Mouse (Mus musculus) skeletal muscle tissue, adult 2 months (tissue): ENCODE data around the gene Tbc1d22a.
"Not testable (repeated sequence)": the region's sequence is repeated elsewhere in the genome, so short reads cannot be mapped to it uniquely, and the experiment has no call there.

Experiments
- DNase-seq: peaks from one replicate; pipeline ENCODE4 v3.0.0-alpha.2; 2012; ENCODE audit warnings: low read depth, low spot score

Tbc1d22a gene

DNA sequence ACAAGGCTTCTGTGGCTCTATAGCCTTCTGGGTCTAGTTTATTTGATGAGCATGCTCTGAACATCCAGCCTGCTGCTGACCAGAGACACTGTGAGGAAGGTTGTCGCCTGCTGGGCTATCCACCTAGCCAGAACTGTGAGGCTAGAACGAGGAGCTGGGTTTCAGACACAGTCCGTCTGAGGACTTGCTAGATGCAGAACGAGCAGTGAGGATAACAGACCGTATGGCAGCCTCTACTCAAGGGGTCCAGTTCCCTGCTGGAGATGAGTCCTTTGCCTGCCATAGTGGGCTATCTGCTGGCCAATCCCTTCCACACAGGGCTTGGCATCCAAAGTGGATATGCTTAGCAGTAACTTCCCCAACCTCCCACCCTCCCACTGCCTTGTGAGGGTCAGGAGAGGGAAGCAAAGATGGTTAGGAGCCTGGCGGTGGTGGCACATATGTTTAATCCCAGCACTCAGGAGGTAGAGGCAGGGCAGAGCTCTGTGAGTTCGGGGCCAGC lies 10.9 kb upstream of the Tbc1d22a start:
- no peak for DNase-seq

DNA sequence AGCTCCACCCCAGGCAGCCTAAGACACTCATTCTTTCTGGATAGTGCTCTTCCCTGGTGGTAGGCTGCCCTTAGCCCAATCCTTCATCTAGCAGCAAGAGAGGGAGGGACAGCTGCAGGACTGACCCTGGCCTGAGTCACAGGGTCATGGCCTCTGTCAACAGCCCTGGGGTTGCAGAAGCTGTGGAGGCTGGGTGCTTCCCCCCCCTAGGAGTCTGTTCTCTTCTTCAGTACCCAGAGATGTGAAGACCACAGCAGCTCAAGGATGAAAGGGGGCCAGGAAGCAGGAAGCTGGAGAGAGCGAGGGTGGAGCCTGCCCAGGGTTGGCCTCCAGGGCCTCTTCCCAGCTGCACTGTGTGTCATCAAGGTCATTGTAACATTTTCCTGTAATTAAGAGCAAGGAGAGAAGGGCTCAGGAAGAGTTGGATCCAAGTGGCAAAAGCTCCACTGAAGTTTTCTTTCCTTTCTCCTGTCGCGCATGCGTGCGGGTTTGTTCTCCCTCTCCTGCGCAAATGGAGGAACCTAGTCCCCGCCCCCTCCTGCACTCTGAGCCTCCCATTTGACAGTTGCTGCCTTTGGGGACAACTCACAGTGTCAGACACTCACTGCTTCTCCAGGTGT lies 10.2 kb upstream of the Tbc1d22a start:
- DNase-seq: no peak

DNA sequence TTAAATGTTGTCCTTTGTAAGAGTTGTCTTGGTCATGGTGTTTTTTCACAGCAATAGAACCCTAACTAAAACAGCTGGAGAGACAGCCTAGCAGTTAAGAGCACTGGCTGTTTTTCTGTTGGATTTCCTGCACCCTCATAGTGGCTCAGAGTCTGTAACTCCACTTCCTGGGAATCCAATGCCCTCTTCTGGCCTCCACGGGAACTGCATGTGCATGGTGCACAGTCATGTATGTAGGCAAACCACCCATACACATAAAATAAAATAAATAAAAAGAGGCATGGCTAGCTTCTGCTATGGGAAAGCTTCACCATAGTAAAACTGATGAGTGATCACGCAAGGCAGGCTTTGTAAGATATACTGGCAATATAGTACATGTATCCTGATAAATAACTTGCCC lies 9.0 kb upstream of the Tbc1d22a start:
- DNase-seq: no peak

DNA sequence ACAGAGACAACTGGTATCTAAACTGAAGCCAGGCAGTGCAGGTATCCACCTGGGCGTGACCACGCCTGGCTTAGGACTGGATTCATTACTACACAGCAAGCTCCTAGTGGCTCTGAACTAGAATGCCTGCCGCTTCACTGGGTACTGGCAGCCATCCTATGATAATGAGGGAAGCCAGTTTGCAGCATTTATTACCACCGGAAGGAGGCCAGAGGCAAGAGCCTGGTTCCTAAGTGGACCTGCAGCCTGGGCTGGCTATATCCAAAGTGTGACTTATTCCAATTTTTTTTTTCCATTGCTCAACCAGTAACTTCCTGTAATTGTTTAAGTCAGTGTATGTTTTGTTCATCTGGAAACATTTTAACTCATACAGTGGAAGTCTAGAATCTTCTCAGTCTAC lies 7.9 kb upstream of the Tbc1d22a start:
- DNase-seq: no peak

DNA sequence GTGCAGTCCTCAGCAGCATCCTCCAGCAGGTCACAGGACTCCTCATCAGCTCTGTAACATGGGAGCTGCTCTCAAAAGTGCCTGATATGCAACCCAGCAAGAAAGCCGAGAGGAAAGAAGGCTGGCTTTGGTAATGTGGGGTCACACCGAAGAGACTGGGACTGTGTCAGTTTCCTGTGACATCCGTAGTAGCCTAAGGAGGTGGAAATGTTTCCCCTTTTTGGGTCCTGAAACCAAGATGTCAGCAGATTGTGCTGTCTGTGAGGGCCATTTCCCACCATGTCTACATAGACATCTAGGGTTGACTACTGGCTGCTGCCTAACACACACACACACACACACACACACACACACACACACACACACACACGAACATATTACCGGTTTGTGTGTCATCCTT lies 2.1 kb upstream of the Tbc1d22a start:
- DNase-seq: not testable (repeated sequence)

DNA sequence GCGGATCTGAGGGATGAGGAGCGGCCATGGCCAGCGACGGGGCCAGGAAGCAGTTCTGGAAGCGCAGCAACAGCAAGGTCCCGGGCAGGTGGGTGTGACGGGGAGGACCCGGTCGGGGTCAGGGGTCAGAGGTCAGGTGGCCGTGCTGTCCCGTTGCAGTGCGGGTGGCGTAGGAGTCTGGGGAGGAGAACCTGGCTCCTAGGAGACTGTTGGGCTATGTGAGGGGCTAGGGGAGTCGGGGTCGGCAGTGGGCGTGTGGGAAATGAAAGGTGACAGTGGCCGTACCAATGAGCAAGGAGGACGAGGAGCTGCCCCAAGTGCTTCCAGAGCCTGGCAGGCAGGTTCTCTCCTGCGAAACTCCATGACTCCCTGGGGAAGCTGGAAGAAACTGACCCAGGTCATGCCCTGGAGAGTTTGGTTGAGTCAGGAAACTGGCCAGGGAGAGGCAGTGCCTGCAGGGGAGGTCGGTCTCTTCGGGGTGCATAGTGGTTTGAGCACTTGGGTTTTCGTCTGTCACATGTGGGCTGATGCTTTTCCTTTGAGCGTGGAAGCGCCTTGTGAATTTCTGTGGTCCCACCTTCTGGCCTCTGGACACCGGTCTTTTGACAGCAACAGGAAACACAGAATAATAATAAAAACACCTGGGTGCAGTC lies 416 bp downstream of the Tbc1d22a start:
- DNase-seq: no peak

DNA sequence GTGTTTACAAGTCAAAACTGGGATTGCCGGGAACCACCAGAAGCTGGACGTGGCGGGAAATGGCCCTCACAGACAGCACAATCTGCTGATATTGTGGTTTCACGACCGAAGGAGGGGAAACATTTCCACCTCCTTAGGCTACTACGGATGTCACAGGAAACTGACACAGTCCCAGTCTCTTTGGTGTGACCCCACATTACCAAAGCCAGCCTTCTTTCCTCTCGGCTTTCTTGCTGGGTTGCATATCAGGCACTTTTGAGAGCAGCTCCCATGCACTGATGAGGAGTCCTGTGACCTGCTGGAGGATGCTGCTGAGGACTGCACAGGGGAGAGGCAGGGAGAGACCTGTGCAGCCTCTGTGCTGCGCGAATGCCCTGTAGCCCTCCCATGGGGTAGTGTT lies 2.4 kb downstream of the Tbc1d22a start:
- not testable (repeated sequence) for DNase-seq

DNA sequence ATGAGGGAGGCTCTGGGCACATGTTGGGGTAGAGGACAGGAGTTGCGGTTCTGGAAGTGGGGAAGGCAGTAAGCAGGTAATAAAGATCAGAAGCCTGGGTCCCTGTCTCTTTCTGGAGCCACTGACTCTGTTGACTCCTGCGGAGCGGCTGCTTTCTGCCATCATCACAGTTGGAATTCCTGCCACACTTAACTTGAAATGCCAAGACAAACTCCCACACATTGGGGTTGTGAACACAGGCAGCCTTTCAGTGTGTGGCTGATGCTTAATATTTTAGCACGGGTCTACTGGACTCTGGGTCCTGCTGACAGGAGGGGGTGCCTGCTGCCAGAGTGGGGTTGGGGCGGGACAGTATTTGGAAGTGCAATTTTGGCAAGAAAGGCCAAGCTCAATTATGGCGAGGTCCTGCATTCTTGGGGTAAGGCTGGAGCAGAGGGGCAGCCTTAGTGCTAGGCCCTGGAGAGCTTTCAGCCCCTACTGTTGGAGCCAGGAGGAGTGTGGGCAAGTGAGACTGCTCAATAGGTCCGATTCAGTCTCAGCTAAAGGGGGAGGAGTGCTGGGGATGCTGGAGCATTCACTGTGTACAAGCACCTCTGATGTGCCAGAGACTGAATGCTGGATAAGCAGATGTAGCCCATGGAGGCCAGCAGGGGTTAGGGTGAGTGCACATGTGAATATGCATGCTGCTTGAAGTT lies 5.4 kb downstream of the Tbc1d22a start:
- no peak for DNase-seq

DNA sequence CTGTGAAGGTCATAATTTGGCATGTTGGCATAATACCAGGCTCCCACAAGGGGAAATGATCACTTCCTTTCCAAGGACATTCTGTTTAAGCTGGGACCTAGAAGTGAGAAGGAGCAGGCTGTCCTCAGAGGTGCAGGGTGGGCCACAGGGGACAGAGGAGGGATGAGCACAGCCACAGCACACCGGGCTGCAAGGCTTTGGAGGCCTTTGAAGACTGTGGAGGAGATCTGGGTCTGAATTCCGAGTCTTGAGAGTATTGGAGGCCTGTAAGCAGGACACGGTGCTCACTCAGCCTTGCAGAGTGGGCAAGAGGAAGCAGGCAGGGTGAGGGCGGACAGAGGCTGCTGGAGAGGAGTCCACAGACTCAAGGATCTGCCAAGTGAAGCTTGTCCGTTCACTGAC lies 6.0 kb downstream of the Tbc1d22a start:
- DNase-seq: peak; percentile 38

DNA sequence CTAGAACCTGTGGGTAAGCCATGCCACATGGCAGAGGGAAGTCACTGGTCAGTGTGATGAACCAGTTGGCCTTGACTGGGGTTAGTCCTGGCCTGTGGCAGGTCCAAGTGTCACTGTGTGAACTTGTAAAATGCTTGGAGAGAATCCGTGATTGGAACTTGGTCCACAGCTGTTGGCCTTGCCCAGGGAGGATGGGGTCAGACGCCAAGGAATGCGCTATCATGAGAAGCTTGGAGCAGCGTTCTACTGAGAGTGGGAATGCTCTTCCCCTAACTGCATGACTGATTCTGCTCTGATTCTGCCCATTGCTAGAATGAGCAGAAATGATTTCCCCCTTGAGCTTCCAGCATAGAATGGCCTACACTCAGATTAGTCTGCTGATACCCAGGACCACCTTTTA lies 6.5 kb downstream of the Tbc1d22a start:
- peak; percentile 21 for DNase-seq

DNA sequence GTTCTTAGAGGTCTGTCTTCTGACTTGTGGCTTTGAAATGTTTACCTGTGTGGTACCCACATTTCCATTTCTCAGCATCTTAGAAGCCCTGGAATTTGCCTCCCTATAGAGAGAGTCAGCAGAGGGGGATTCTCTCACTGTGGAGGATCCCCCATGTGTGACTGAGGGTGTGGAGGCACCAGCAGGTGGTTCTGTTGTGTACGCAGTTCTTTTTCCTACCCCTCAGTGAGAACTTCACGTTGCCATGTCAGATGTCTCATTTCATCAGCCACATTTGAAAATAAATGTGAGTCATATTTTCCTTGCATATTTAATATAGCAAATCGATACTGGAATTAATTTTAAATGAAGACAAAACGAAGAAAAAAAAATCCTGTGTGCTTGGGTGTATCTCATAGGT lies 7.1 kb downstream of the Tbc1d22a start:
- no peak for DNase-seq

DNA sequence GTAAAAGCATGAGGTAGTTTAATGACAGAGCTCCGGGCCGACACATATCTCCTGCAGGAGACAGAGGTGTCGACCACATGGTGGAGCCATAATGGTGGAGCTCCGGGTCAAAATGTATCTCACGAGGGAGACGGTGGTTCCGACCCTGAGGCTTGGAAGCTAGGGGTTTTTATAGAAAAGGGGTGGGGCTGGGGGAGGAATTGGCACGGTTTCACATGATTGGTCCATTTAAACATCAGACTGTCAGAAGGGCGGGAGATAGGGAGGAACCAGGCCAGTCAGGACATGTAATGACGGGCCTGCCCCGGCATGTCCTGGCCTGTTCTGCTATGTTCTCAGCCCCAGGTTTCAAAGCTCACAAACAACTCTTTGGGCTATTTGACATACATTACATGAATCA lies 7.6 kb downstream of the Tbc1d22a start:
- DNase-seq: not testable (repeated sequence)

DNA sequence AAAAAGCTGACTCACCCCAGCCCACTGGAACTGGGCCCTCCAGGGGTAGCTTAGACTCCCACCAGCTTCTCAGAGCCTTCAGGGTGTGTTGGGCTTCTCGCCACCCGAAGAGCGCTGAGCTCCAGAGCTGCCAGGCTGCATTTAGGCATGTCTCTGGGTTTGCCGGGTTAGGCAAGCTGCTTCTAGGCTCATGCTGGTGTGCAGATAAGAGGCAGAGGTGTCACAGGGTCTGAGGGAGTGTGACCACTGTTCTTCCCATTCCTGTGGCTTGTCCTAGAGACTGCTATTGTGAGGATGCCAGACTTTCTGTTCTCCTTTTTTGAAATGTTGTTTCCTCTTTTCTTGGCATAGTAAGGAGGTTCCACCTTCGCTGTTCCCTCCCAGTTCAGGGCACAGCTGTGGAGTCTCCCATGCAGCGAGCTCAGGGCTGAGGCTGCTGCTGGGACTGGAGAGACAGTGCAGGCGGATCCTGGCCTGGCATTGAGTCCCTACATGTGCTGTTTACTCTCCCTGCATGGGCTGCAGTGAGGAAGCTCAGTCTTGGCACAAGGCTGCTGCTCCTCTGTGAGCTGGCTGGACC lies 10.8 kb downstream of the Tbc1d22a start:
- peak; percentile 56 for DNase-seq

DNA sequence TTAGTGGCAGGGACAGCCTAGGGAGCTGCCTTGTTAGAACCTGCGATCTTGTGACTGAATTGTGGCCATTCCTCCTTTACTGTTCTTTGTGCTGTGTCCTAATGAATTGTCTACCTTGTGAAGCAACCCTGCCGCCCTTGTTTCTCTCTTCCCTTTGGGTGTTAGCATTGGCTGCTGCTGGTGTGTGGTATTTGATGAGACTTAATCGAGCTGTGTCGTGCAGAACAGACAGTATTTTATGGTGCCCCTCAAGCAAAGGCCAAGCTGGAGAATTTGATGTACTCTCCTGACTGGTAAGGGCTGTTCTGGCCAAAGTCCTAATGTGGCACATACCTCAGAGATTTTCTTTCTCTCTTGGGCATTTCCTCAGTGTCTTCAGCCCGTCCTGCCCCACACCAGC lies 12.0 kb downstream of the Tbc1d22a start:
- no peak for DNase-seq

DNA sequence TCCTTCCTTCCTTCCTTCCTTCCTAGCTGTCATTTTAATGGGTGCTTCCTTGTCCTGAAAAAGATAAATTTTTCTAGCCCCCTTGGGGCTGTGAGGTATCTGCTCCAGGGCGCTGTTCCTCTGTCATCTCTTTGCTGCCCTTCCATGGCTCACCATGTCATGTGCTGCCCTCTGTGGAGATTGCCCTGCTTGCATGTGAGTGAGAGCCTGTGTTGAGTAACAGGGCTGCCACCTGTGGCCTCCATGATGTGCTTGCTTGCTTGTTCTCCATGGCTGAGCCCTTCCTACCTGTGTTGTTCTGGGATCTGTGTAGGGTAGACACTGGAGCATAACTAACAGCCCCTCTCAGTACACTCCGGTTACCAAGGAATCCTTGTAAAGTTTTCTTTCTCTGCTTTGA lies 12.7 kb downstream of the Tbc1d22a start:
- no peak for DNase-seq

DNA sequence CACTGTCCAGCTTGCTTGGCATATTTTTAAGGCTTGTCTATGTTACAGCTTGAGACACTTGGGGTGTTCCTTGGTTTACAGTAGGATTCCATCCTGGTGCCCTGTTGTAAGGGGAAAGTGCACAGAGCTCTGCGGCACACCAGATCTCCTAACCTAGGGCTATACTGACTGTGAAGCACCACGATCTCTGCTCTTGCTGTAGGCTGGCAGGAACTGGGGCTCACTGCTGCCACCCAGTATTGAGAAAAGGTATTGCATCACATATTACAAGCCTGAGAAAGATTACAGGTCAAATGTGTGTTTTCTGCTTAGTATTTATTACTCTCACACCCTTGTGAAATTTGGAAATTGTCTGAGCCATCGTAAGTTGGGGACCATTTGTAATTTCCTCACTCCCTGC lies 13.9 kb downstream of the Tbc1d22a start:
- peak; percentile 31 for DNase-seq

DNA sequence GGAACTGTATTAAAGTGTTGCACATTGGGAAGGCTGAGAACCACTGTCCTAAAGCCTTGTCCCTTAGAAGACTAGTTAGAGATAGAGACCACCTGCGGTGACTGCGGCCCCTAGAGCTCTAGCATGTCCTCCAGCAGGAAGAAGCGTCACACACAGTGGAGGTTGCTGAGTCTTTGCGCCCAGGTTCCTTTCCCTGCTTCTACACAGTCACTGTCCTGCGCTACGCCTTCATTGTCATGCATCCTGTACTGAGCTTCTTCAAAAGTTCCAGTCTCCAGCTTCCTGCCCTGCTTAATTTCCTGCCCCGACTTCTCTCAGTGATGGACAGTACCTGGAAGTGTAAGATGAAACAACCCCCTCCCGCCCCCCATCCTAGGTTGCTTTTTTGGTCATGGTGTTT lies 14.8 kb downstream of the Tbc1d22a start:
- DNase-seq: no peak

DNA sequence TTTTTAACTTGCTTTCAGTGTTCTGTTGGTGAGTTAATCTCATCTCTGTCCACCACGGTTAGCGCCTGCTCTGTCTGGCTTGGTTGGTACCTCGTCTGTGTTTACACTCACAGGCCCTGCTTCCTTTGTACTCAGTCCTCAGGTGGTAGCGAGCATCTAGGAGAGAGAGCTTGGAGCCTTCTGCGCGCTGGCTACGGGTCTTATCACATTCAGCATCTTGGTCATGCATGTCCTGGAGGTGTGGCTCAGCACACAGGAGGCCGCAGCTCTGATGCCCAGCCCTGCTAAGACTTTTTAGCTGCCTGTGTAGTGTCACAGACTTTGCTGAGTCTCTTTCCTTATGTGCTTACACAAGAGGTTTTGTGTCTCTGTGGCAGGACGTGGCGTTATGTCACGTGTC lies 15.4 kb downstream of the Tbc1d22a start:
- DNase-seq: no peak

DNA sequence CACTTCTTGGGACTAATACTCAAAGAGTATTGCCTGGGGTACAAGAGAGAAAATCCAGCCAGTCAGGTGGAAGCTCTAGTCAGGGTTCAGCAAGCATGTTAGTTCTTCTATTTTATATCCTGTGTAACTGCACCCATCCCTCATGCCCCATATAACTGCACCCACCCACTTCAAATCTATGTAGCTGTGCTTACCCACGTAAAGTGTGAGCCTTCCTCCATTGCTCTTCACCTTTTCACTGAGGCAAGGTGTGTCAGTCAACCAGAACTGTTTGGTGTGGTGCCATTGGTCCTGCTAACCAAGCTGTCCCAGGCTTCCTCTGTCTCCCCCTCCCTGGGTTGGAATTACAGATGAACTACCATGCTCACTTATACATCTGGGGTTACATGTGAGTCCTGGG lies 16.9 kb downstream of the Tbc1d22a start:
- DNase-seq: no peak

DNA sequence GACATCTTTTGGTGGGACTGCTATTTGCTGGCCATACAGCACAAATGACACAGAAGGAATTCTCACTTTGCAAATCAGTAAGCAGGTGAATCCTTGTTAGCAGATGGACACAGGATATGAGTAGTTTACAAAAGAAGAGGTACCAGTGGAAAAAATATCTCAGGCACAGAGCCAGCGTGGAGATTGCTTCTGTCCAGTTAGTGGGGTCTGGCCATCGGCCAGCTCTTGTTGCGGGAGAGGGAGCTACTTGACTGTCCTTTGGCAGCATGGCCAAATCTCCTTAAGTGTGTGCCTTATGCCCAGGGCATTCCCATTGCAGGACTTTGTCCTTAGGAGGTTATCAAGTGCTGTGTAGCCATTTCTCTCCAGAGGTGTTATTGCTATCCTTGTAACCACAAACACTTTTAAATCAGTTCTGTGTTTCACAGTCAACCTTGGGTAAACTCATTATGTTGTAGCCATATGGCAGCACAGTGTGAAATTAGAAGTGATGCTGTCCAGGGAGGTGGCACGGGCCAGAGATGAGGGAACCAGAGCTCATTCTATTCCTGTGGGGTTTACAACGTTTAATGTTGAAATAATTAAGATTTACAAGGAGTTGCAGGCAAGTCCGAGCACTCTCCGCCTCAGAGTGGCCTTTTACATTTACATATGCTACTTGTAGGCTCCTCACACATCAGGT lies 17.7 kb downstream of the Tbc1d22a start:
- DNase-seq: no peak

DNA sequence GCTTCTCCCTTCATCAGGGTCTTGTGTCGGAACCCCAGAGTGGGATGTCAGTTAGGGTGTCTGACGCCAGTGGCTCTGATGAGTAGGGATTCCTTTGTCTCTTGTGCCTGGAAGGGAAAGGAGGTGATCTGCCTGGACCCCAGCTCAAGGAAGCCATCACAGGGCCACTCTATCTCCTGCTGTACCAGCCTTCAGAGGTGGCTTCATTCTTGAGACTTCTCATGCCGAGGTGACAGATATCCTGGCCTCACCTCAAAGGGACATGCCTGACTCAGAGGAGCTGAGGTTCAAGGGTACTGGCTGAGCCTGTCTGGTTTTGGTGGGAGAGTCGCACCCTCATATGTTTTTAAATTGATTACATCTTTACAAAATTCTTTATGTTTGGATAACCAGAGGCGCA lies 19.7 kb downstream of the Tbc1d22a start:
- DNase-seq: no peak
